Mouse (Mus musculus): ENCODE results near the gene Shisa4.

DNA sequence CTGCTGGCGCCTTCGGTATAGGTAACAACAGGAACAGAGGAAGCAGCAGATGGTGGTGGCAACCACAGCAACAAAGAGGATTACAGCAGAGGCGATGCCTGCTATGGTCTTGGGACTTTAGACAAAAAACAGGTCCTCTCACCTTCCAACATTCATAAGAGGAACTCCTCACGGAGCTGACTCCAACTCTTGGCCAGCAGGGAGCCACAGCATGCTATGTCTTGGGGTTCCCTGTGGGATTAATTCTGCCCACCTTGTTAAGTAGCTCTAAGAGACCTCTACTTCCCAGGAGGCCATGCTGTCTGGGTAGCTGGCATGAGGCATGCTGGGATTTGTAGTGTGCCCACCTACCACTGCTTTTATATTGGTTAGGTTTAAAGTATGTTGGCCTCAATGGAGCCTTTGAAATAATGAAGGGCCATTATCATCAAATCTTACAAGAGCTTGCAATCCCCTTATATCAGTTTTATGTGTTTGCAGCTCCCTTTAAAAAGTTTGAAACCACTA lies 1.8 kb downstream of the Shisa4 start:
- no peak for TF ChIP-seq CTCF (conservative IDR thresholded peaks at IDR 0.05; ENCODE audit: insufficient read depth, insufficient read length, low read depth, low read length)
- no peak for TF ChIP-seq POLR2A (IDR thresholded peaks at IDR 0.05; ENCODE audit: low read depth, low read length)

Measured in kidney, adult 2 months (tissue).